Mouse (Mus musculus): Measurements from ENCODE around the gene Aldh3a2. TPM values are rescaled to one million over a fixed set of nuclear protein-coding genes. Genes with fewer than 3 reads are reported as not detected.
"Not testable (repeated sequence)": the region's sequence is repeated elsewhere in the genome, so short reads cannot be mapped to it uniquely, and the experiment has no call there.

Gene Aldh3a2
- total RNA-seq, 2 experiments from 2014 or later = 9.8 to 15.1 TPM

DNA sequence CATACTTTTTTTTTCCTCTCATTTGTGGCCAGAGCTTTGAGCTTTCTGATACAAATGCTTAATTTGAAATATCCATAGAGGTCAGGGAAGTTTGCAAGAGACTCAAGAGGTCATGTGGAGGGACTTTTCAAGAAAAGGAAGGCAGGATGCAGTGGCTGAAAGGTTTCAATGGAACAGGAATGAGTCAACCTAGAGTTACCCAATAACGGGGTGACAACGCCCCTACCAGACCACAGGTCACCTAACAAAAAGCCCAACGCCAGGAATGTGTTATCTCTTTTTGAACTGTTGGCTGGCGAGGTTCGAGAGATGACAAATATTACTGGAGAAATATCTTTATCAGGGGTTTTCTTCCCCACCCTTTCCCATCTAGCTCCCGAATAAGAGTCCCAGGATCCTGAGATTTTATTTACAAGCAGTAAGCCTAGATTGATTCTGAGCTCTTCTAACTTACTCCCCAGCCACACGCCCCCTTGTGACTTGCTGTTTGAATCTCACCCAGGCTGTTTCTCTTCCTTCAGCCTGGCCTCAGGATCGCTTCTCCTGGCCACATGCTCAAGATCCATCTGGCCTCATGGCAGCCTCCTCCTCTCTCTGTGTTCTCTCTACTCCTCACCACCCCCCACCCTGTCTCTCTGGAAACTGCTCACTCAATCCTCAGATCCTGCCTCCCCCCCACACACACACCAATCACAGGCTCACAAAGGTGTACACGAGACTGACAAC lies 46.9 kb downstream of the Aldh3a2 start:
- no peak for DNase-seq (ENCODE audit: low spot score)

DNA sequence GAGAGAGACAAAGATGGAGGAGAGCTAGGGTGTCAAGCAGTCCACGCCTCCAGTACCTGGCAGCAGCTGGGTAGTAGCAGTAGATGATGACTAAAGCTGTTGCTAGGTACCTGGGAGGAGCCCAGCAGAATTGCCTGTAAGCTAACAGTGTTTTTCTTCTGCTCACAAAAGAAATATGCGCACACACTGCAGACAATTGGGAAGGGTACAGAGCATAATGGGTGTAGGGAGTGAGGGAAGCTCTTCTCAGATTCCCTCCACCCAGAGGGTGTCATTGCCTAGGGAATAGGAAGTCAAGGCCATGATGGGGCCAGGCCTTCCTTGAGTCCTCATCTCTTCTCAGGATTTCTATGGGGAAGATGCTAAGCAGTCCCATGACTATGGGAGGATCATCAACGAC lies 51.3 kb downstream of the Aldh3a2 start:
- DNase-seq (ENCODE audit: low spot score) = no peak

DNA sequence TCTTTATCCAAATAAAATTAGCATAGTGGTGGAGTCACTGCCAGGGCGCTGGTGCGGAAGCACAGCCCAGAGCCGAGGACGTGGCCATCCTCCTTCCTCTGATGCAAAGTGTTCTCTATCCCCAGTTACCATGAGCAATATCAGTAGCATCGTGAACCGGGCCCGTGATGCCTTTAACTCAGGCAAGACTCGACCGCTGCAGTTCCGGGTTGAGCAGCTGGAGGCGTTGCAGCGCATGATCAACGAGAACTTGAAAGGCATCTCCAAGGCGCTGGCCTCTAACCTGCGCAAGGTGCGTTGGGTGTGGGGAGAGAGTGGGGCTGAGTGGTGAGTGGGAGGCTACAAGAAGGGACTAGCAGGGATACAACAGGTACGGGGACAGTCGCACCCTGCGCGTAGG lies 55.2 kb downstream of the Aldh3a2 start:
- no peak for DNase-seq (ENCODE audit: low spot score)

GRCm38 (mm10) chr11:61208316-61208715 lies 58.9 kb downstream of the Aldh3a2 start:
- DNase-seq (ENCODE audit: low spot score) = peak; percentile 11

DNA sequence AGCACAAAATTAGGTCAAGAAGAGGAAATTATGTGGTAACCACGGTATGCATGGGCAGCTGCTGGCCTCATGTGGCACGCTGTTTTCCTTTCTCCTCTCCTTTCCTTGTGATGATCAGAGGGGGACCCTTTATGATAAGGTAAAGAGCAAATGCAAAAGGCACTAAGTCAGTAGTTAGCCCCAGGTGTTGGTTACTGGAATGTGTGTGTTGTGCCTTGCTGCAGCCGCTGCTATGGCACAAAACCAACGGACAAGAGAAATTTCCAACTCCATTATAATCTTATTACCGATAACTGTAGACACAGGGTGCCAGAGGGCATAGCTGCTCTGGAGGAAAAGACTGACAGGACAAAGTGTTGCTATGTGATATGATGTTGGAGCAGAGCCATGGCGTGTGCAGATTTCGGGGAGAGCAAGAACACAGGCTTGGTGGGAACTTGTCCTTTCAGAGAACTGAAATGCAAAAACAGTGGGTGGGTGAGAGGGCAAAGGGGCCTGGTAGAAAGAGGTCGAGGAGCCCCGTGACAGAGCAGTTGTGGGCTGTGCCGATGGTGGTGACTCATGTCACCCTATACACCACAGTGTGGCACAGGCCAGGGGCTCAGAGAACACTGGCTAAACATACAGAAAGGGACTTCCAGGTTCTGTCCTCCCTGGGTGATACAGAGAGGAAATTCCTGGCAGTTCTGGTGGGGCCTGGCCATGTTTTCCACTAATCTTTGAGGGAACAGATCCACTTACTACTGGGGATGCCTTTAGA lies 59.6 kb downstream of the Aldh3a2 start, which contains the start of gene Aldh3a1:
Gene Aldh3a1 (plus strand): TSS at position 51 of the 760 bp plus-strand sequence.
- no peak for DNase-seq (ENCODE audit: low spot score)

- no peak for DNase-seq (ENCODE audit: low spot score)
Observed at GRCm38 (mm10) chr11:61206136-61206535, 61.1 kb downstream of the Aldh3a2 start.

- no peak for DNase-seq (ENCODE audit: low spot score)
Observed at GRCm38 (mm10) chr11:61205167-61205950, 61.9 kb downstream of the Aldh3a2 start.

- no peak for DNase-seq (ENCODE audit: low spot score)
Observed at GRCm38 (mm10) chr11:61202810-61203209, 64.5 kb downstream of the Aldh3a2 start.

DNA sequence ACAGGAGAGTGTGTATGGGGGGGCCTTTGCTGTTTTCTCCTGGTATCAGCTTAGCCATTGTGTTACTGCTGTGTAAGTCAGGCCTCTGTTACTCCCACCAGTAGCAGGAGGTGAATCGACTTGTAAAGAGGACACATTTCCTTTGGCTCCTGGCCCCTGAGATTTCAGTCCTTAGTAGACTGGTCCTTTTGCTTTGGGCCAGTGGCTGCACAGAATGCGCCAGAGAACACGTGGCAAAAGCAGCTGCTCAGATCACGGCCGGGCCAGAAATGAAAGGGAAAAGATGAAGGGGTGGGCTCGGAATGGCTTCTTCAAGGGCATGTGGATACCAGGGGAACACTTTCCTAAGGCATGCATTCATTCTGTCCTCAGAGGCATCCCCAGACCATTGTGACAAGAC lies 65.1 kb downstream of the Aldh3a2 start:
- no peak for DNase-seq (ENCODE audit: low spot score)

- DNase-seq (ENCODE audit: low spot score) = no peak
Observed at GRCm38 (mm10) chr11:61199620-61200362, 67.5 kb downstream of the Aldh3a2 start.

GRCm38 (mm10) chr11:61197935-61198334 lies 69.3 kb downstream of the Aldh3a2 start:
- DNase-seq (ENCODE audit: low spot score) = no peak

GRCm38 (mm10) chr11:61196616-61197353 lies 70.5 kb downstream of the Aldh3a2 start:
- no peak for DNase-seq (ENCODE audit: low spot score)

DNA sequence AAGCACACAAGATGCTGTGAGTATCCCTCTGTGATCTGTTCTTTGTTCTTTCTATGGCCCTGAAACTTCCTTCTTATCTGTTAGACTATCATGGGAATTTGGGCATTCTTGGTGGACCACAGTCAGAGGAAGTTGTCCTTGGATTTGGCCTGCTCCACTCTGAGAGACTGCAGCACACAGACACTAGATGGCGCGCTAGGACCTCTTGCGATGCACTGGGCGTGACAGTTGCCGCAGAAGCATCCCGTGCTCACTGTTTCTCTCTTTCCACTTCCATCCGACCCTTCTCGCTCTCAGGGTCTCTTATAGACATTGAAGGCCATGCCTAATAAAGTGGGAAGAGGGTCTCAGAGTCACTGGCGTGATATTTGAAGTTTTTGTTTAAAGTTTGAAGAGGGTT lies 73.9 kb downstream of the Aldh3a2 start:
- DNase-seq (ENCODE audit: low spot score) = peak; percentile 81

DNA sequence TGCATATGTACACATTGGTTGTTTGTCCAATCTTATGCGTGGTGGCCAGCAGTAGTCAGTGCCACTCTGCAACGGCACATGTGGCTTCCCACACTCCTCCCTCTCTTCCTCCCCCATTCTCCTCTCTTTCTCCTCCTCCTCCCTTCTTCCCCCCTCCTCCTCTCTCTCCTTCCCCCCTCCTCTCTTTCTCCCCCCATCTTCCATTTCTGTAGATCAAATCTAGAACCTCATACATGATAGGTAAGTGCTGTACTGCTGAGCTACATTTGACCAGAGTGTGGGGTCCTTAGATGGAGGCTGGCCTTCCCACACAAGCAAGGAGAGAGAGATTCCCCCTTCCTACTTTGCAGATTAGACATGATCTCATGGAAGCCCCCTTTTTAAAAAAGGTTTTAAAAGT lies 74.5 kb downstream of the Aldh3a2 start:
- DNase-seq (ENCODE audit: low spot score) = no peak

- not testable (repeated sequence) for DNase-seq (ENCODE audit: low spot score)
Observed at GRCm38 (mm10) chr11:61192123-61192522, 75.1 kb downstream of the Aldh3a2 start.

DNA sequence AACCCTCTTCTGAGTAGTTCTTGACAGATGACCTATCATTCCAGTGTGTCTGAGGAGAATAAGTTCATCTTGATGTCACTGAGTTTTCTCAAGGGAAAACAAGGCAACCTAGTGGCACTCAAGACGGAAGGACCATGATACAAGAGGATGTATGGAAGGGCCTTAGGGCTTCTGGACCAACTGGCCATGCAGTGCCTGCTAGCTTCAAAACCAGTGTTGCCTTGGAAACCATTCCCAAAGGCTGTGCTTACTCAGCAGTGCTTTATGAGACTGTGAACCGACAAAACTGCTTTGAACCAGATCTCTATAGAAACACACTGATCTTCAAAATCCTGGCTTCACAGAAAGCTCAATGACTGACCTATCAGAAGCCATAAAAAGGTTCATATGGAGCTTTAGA lies 76.5 kb downstream of the Aldh3a2 start:
- no peak for DNase-seq (ENCODE audit: low spot score)

DNA sequence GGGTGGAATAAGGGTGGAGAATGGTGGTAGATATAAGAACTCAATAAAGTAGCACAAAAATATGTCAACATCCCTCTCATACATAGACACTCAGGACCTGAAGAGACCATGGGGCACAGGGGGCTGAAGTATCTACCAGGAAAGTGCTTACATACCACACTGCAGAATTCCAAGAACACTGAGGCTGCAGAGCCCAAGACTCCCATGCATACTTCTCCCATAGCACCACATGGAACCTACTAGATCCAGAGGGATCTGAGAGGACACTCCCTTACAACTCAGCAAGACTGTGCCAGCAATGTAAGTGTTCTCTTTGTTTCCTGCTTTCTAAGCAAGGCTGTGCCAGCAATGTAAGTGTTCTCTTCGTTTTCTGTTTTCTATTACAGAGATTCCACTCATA lies 83.4 kb downstream of the Aldh3a2 start:
- no peak for DNase-seq (ENCODE audit: low spot score)

DNA sequence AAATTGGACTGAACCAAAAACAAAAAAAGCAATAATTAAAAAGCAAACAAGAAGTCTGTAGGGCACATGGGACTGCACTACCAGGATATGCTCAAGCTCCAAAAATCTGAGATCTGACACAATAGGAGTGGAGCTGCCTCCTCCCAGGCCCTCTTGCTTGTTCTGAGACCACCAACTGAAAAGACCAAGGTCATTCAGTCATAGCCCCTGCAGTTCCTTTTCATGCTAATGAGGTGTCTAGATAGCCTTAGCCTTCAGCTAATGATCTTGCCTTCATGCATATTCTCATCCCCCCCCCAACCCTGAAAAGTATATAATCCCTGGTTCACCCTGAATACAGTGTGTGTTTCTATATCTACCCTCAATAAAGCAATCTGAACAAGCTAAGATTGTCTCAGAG lies 85.6 kb downstream of the Aldh3a2 start:
- DNase-seq (ENCODE audit: low spot score) = no peak

GRCm38 (mm10) chr11:61180361-61180760 lies 86.9 kb downstream of the Aldh3a2 start:
- no peak for DNase-seq (ENCODE audit: low spot score)

- no peak for DNase-seq (ENCODE audit: low spot score)
Observed at GRCm38 (mm10) chr11:61176321-61176720, 90.9 kb downstream of the Aldh3a2 start.

DNA sequence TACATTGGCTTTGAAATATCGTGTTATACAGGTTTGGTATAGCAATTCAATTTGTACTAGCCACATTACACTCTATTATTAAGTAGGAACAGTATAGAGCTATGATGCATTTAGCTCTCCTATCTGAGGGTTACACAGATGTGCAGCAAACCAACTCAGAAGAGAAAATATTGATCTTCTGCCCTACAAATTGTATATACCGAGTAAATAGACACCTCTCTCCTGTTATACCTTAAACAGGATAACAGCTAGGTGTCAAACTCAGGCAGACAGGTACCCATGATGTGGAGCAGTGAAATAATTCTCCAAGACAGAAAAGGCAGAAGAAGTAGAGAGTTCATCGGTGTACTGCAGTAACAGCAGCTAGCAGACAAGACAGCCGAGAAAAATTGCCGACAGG lies 91.5 kb downstream of the Aldh3a2 start:
- DNase-seq (ENCODE audit: low spot score) = no peak
